Mouse (Mus musculus) G1E (cell line): ENCODE data around the gene Ttc1. TPM values are rescaled to one million over a fixed set of nuclear protein-coding genes. Genes with fewer than 3 reads are reported as not detected.
A peak's percentile ranks its signal among the peaks of the same experiment; 100 is the strongest.

Experiments
- ATAC-seq: 2 replicates; pipeline ENCODE4 v1.8.0; 2016; ENCODE audit warnings: mild to moderate bottlenecking; ENCODE audit not compliant: insufficient number of reproducible peaks, poor library complexity, low FRiP score, severe bottlenecking; ENCODE audit errors: extremely low read depth
- DNase-seq: peaks from one replicate; pipeline ENCODE4 v3.0.0; 2012; ENCODE audit warnings: low spot score
- H3K27me3 ChIP-seq: 2 replicates; pipeline ENCODE4 v1.6.1; 2012; ENCODE audit warnings: mild to moderate bottlenecking, low read length, inconsistent platforms; ENCODE audit not compliant: insufficient read depth
- H3K36me3 ChIP-seq: replicated peaks from 2 replicates; pipeline ENCODE3; 2012; ENCODE audit warnings: mild to moderate bottlenecking, inconsistent platforms
- H3K4me1 ChIP-seq: 2 replicates; pipeline ENCODE4 v1.6.1; 2012; ENCODE audit warnings: low read depth, low read length, inconsistent platforms, mixed read lengths; ENCODE audit not compliant: insufficient read depth
- H3K4me3 ChIP-seq: 2 replicates; pipeline ENCODE4 v1.5.1; 2012; ENCODE audit warnings: low read depth, mild to moderate bottlenecking, inconsistent platforms, low read length, moderate library complexity, mixed read lengths
- H3K9me3 ChIP-seq: replicated peaks from 2 replicates; pipeline ENCODE4 v1.6.1; 2012; ENCODE audit warnings: inconsistent platforms
- CTCF ChIP-seq: IDR thresholded peaks from 2 replicates; pipeline ENCODE4 v1.5.1; 2012; ENCODE audit warnings: low read depth, low read length, inconsistent platforms, mixed read lengths
- GATA1 ChIP-seq: IDR thresholded peaks from 2 replicates; pipeline ENCODE4 v1.6.1; 2012; ENCODE audit warnings: borderline replicate concordance, low read length, inconsistent platforms, mixed read lengths
- GATA2 ChIP-seq: IDR thresholded peaks from 2 replicates; pipeline ENCODE4 v1.6.1; 2012; ENCODE audit warnings: low read depth, low read length, inconsistent platforms, borderline replicate concordance
- POLR2AphosphoS5 ChIP-seq: IDR thresholded peaks from 2 replicates; pipeline ENCODE4 v1.6.1; 2012; ENCODE audit warnings: low read depth, low read length, inconsistent platforms; ENCODE audit not compliant: insufficient replicate concordance
- TAL1 ChIP-seq: conservative IDR thresholded peaks from 2 replicates; pipeline ENCODE4 v1.6.1; 2012; ENCODE audit warnings: low read depth, low read length, inconsistent platforms, mixed read lengths
- polyA plus RNA-seq: library from polyadenylated mRNA; stranded (reverse); fragments of >175 nt; gene quantifications from 2 replicates; pipeline ENCODE4 v1.2.3, GENCODE M21; 2012
- total RNA-seq, 2 experiments: library from RNA; stranded (forward) in 1 of 2; stranded (reverse) in 1 of 2; fragments of 200-1000 nt in 1 of 2; fragments of >200 nt in 1 of 2; fragmentation: Nextera tagmentation in 1 of 2; gene quantifications; 2 replicates each; pipeline ENCODE4 v1.2.3; 2014 to 2017

Ttc1 gene
- total RNA-seq (2014; fragmentation: Nextera tagmentation) (84.7 and 85.4 TPM in 2 replicates), total RNA-seq (2017) (83.9 and 88.3 TPM in 2 replicates), polyA plus RNA-seq (14.0 and 19.9 TPM in 2 replicates)

- Histone ChIP-seq H3K36me3 (peaks cover 28% of the 10 kb centered on the region), H3K4me1 (peaks cover 33% of the 10 kb centered on the region), H3K9me3 (no peaks in the 10 kb centered on the region), H3K4me3 (peak within 1 kb of the TSS; percentile 83), H3K27me3 (peaks cover 5% of the 10 kb centered on the region)
- peak; percentile 94 for DNase-seq
- ATAC-seq = peak; percentile 99
- TF ChIP-seq POLR2AphosphoS5 (no peak), GATA2 (no peak), GATA1 (no peak), CTCF (no peak), TAL1 (no peak)
Observed at GRCm38 (mm10) chr11:43747233-43748226, at the start of gene Ttc1. TSS of gene Ttc1 (minus strand) at chr11:43748008.

GRCm38 (mm10) chr11:43795992-43796391 lies 48.2 kb upstream of the Ttc1 start:
- no peak for TF ChIP-seq TAL1
- no peak for TF ChIP-seq POLR2AphosphoS5
- TF ChIP-seq GATA1 = no peak
- no peak for TF ChIP-seq GATA2
- no peak for TF ChIP-seq CTCF
- ATAC-seq (no peak), DNase-seq (no peak)
- H3K27me3 ChIP-seq = no peaks in the 10 kb centered on the region
- H3K36me3 ChIP-seq = no peaks in the 10 kb centered on the region
- no peaks in the 10 kb centered on the region for H3K4me1 ChIP-seq
- H3K4me3 ChIP-seq = no peak overlapping the region
- H3K9me3 ChIP-seq = no peaks in the 10 kb centered on the region

GRCm38 (mm10) chr11:43790446-43790845 lies 42.6 kb upstream of the Ttc1 start:
- H3K27me3 ChIP-seq = no peaks in the 10 kb centered on the region
- H3K36me3 ChIP-seq = no peaks in the 10 kb centered on the region
- TF ChIP-seq TAL1 = no peak
- TF ChIP-seq POLR2AphosphoS5 = no peak
- TF ChIP-seq GATA2 = no peak
- TF ChIP-seq CTCF = no peak
- no peak for TF ChIP-seq GATA1
- no peaks in the 10 kb centered on the region for H3K4me1 ChIP-seq
- no peak for ATAC-seq
- no peaks in the 10 kb centered on the region for H3K9me3 ChIP-seq
- no peak for DNase-seq
- no peak overlapping the region for H3K4me3 ChIP-seq

GRCm38 (mm10) chr11:43783772-43784171 lies 36.0 kb upstream of the Ttc1 start:
- peak; percentile 80 for TF ChIP-seq CTCF
- TF ChIP-seq POLR2AphosphoS5 = no peak
- no peak overlapping the region for H3K4me3 ChIP-seq
- ATAC-seq (no peak), DNase-seq (peak; percentile 9)
- H3K4me1 ChIP-seq = no peaks in the 10 kb centered on the region
- H3K9me3 ChIP-seq = no peaks in the 10 kb centered on the region
- H3K27me3 ChIP-seq = no peaks in the 10 kb centered on the region
- no peaks in the 10 kb centered on the region for H3K36me3 ChIP-seq

GRCm38 (mm10) chr11:43783106-43783505 lies 35.3 kb upstream of the Ttc1 start:
- TF ChIP-seq TAL1 = no peak
- no peak for TF ChIP-seq CTCF
- TF ChIP-seq GATA2 = no peak
- no peak for TF ChIP-seq POLR2AphosphoS5
- TF ChIP-seq GATA1 = no peak
- H3K4me1 ChIP-seq = no peaks in the 10 kb centered on the region

GRCm38 (mm10) chr11:43779551-43779950 lies 31.7 kb upstream of the Ttc1 start:
- ATAC-seq (no peak), DNase-seq (no peak)
- TF ChIP-seq GATA2 (no peak), CTCF (no peak), GATA1 (no peak), TAL1 (no peak), POLR2AphosphoS5 (no peak)
- H3K4me1 ChIP-seq = no peaks in the 10 kb centered on the region
- no peaks in the 10 kb centered on the region for H3K27me3 ChIP-seq
- H3K4me3 ChIP-seq = no peak overlapping the region
- H3K9me3 ChIP-seq = no peaks in the 10 kb centered on the region
- no peaks in the 10 kb centered on the region for H3K36me3 ChIP-seq

More at GRCm38 (mm10) chr11:43783106-43783505, 35.3 kb upstream of the Ttc1 start:
- Histone ChIP-seq H3K36me3 (no peaks in the 10 kb centered on the region), H3K4me3 (no peak overlapping the region), H3K27me3 (no peaks in the 10 kb centered on the region), H3K9me3 (no peaks in the 10 kb centered on the region)
- ATAC-seq = no peak
- DNase-seq = no peak
